Mouse (Mus musculus): Measurements from ENCODE around the gene Macrod1.

DNA sequence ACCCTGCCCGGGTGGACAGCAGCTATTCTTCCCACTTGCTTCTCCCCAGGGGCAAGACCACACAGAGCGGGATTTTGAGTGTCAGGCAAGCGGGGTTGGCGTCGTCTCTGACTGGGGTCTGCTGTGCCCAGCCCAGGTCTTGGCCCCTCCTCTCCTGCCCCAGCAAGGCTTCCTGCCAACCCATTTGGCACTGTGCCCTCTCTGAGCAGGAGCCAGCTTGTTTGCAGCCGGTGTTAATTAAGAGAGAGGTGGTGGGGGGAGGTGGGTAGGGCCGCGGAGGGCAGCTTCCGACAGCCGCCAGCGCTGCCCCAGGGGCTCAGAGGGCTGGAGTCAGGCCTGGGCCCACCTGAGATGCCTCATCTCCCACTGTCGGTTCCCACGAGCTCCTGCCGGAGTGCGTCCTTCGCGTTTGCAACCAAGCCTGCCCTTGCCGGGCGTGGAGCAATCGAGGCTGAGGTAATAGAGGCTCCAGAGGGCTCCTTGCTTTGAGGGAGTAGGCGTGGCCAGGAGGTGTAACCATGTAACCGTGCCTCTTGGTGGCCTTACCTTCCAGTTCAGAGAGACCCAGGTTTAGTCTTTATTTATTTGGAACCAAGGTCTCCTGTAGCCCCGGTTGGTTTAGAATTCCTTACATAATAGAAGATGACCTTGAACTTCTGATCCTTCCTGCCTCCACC lies 125.8 kb downstream of the Macrod1 start:
- TF ChIP-seq CTCF (IDR thresholded peaks at IDR 0.05; ENCODE audit: insufficient read depth, low read length) (no peak), POLR2A (IDR thresholded peaks at IDR 0.05; ENCODE audit: borderline replicate concordance, extremely low read depth, low read depth, low read length) (no peak)

All from lung, adult 2 months (tissue).